Mouse (Mus musculus): Measurements from ENCODE around the gene Gabarap.

GRCm38 (mm10) chr11:69981141-69981762, 9.7 kb upstream of the Gabarap start, which contains the start of gene Ctdnep1:
- TF ChIP-seq USF2 (IDR thresholded peaks at IDR 0.05; ENCODE audit: borderline replicate concordance in 1 of 2, insufficient read depth in 1 of 2, low read depth in 1 of 2, low read length in 2 of 2), result no peak
- TF ChIP-seq TAL1 (IDR thresholded peaks at IDR 0.05; ENCODE audit: low read length), result no peak
- 0 out of 2 replicates have a peak, but pooled peaks have one; percentile 3 for TF ChIP-seq NELFE (IDR thresholded peaks at IDR 0.05; ENCODE audit: low read depth, low read length)
- peak in 1 of 2 experiments; percentile 49; a peak in 2 of 4 replicates for TF ChIP-seq POLR2A (IDR thresholded peaks at IDR 0.05; ENCODE audit: control insufficient read depth in 1 of 2, insufficient read depth in 1 of 2, low read depth in 1 of 2, low read length in 2 of 2, poor library complexity in 1 of 2)
- no peak for TF ChIP-seq GABPA (IDR thresholded peaks at IDR 0.05; ENCODE audit: low read depth, low read length)
- peak; percentile 73 for TF ChIP-seq MAZ (IDR thresholded peaks at IDR 0.05; ENCODE audit: low read depth, low read length)
- 0 out of 6 replicates have a peak, but pooled peaks of 1 of the 3 experiments have one; percentile 2 for TF ChIP-seq CTCF (IDR thresholded peaks at IDR 0.05 in 2 of 3, conservative IDR thresholded peaks at IDR 0.05 in 1 of 3; ENCODE audit: control insufficient read depth in 1 of 3, insufficient read depth in 1 of 3, low read depth in 2 of 3, low read length in 3 of 3, poor library complexity in 1 of 3, severe bottlenecking in 1 of 3)
- TF ChIP-seq MYB (IDR thresholded peaks at IDR 0.05; ENCODE audit: low read depth, low read length), result no peak
- no peak for TF ChIP-seq E2F4 (IDR thresholded peaks at IDR 0.05; ENCODE audit: borderline replicate concordance, low read depth, low read length)
- TF ChIP-seq USF1 (IDR thresholded peaks at IDR 0.05; ENCODE audit: low read depth, low read length), result no peak
- TF ChIP-seq TBP (IDR thresholded peaks at IDR 0.05; ENCODE audit: low read depth, low read length), result no peak
- TF ChIP-seq SIN3A (IDR thresholded peaks at IDR 0.05; ENCODE audit: low read length), result peak; percentile 54
